ENCODE assay signal across 26 mouse cellular contexts in genomic region chr8:18346248-18346647, GRCm38 (mm10).
"Had no signal": no experiment of that assay in that cellular context is flagged by ENCODE, and none has a peak within 500 bp of the region (broad histone marks: within the 10 kb centered on the region; RNA-seq: fewer than 3 reads in every experiment).

No protein-coding gene starts in this region.

- H3K4me2 ChIP-seq: heart, embryonic 11.5 days; heart, embryonic 13.5 days; heart, embryonic 15.5 days; hindbrain, embryonic 12.5 days; hindbrain, embryonic 14.5 days; intestine, embryonic 15.5 days; limb, embryonic 13.5 days; limb, embryonic 15.5 days; liver, embryonic 12.5 days had no signal

- DNase-seq: gastrocnemius, adult 2 months; gastrocnemius, postnatal 10 days; gastrocnemius, postnatal 25 days; heart, adult 2 months; heart, postnatal 4 days; kidney, adult 18-20 months; kidney, adult 8-10 months; kidney, postnatal 14 days; kidney, postnatal 36 days; layer of hippocampus, adult 9-11 months; layer of hippocampus, postnatal 36 days; left cerebral cortex, postnatal 4 days had no signal

- H3K27ac ChIP-seq: gastrocnemius, adult 2 months; heart, adult 2 months; heart, embryonic 13.5 days; heart, embryonic 15.5 days; hindbrain, embryonic 10.5 days; hindbrain, embryonic 12.5 days; hindbrain, embryonic 14.5 days; intestine, embryonic 15.5 days; limb, embryonic 13.5 days; limb, embryonic 15.5 days; liver, embryonic 12.5 days; liver, embryonic 14.5 days had no signal

- H3K27me3 ChIP-seq: heart, embryonic 13.5 days; heart, embryonic 15.5 days; hindbrain, embryonic 12.5 days; intestine, embryonic 15.5 days; limb, embryonic 13.5 days; limb, embryonic 15.5 days; liver, embryonic 12.5 days had no signal

- H3K4me3 ChIP-seq: gastrocnemius, adult 2 months; heart, adult 2 months; heart, embryonic 13.5 days; heart, embryonic 15.5 days; hindbrain, embryonic 10.5 days; hindbrain, embryonic 12.5 days; intestine, embryonic 15.5 days; limb, embryonic 13.5 days; limb, embryonic 15.5 days; liver, embryonic 12.5 days had no signal

- H3K4me1 ChIP-seq: heart, embryonic 13.5 days; heart, embryonic 15.5 days; hindbrain, embryonic 10.5 days; hindbrain, embryonic 12.5 days; intestine, embryonic 15.5 days; limb, embryonic 13.5 days; limb, embryonic 15.5 days; liver, embryonic 12.5 days had no signal

- ATAC-seq: hindbrain, embryonic 16.5 days; inflammation-experienced regulatory T-cells, adult 6 months; intestine, embryonic 15.5 days; intestine, postnatal 0 days; liver, embryonic 12.5 days had no signal

- H3K9me3 ChIP-seq: heart, embryonic 13.5 days; heart, embryonic 15.5 days; hindbrain, embryonic 10.5 days; hindbrain, embryonic 12.5 days; intestine, embryonic 15.5 days; limb, embryonic 13.5 days; limb, embryonic 15.5 days; liver, embryonic 12.5 days had no signal

- H3K9ac ChIP-seq: heart, embryonic 13.5 days; heart, embryonic 15.5 days; hindbrain, embryonic 12.5 days; hindbrain, embryonic 14.5 days; intestine, embryonic 15.5 days; limb, embryonic 13.5 days; limb, embryonic 15.5 days; liver, embryonic 12.5 days; liver, embryonic 14.5 days had no signal

- H3K36me3 ChIP-seq: heart, embryonic 13.5 days; heart, embryonic 15.5 days; hindbrain, embryonic 10.5 days; hindbrain, embryonic 12.5 days; intestine, embryonic 15.5 days; limb, embryonic 13.5 days; limb, embryonic 15.5 days; liver, embryonic 12.5 days had no signal
